Mouse (Mus musculus): ENCODE measurements around the gene Arrdc2. TPM values are rescaled to one million over a fixed set of nuclear protein-coding genes. Genes with fewer than 3 reads are reported as not detected.
A peak's percentile ranks its signal among the peaks of the same experiment; 100 is the strongest.

Gene Arrdc2
- polyA plus RNA-seq, 1 experiment from 2014 or later = 5.8 TPM

DNA sequence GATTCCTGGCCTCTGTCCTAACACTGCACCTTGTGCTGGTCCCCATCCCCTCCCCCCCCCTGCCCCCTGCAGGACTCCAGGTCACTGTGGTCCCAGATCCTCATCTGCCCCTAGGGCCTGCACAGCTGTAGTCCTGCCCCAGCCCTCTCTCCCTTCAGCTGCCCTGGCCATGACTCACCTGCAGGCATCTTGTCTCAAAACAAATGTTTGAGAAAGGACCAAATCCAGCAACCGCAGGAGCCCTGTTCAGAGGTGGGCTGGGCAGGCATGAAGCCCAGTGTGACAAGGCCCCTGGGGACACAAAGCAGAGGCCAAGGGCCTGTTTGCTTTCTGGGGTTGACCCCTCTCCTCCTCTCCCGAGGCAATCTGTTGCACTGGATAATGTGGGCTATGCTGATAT lies 38.7 kb upstream of the Arrdc2 start:
- no peaks in the 10 kb centered on the region for H3K36me3 ChIP-seq (ENCODE audit: control insufficient read depth, insufficient read depth, low read length)
- H3K4me2 ChIP-seq (replicated peaks; ENCODE audit: low read depth, low read length) = no peak overlapping the region
- 42% methylated on average over 2 of the region's 2 CpGs for WGBS
- no peaks in the 10 kb centered on the region for H3K27me3 ChIP-seq (ENCODE audit: control insufficient read depth, insufficient read depth, low read length)
- no peak overlapping the region for H3K4me3 ChIP-seq (ENCODE audit: low read depth, low read length)
- ATAC-seq (ENCODE audit: insufficient number of reproducible peaks, insufficient read depth, low FRiP score, low read depth) = peak; percentile 29; the same call in 1 of the 2 replicates
- no peak overlapping the region for H3K9ac ChIP-seq (replicated peaks; ENCODE audit: low read depth, low read length)
- H3K4me1 ChIP-seq (ENCODE audit: control insufficient read depth, insufficient read depth, low read length) = no peaks in the 10 kb centered on the region
- no peak overlapping the region for H3K27ac ChIP-seq (ENCODE audit: low read length)
- H3K9me3 ChIP-seq (ENCODE audit: control insufficient read depth, low read depth, low read length) = no peaks in the 10 kb centered on the region

DNA sequence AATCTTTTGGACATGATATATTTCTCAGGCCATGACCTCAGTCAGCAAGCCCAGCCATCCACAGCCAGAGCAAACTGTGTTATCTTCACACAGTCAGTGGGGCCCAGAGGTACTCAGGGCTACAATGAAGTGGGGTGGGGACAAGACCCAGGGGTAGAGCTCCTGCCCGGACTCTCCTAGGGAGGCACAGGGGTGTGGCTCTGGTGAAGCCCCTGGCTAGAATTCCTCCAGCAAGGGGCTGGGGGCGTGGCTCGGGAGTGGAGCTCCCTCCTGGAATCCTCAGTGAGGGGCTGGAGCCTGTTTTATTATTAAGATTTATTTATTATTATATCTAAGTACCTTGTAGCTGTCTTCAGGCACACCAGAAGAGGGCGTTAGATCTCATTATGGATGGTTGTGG lies 36.9 kb upstream of the Arrdc2 start:
- ATAC-seq (ENCODE audit: insufficient number of reproducible peaks, insufficient read depth, low FRiP score, low read depth) = 0 out of 2 replicates have a peak, but pooled peaks have one; percentile 25

DNA sequence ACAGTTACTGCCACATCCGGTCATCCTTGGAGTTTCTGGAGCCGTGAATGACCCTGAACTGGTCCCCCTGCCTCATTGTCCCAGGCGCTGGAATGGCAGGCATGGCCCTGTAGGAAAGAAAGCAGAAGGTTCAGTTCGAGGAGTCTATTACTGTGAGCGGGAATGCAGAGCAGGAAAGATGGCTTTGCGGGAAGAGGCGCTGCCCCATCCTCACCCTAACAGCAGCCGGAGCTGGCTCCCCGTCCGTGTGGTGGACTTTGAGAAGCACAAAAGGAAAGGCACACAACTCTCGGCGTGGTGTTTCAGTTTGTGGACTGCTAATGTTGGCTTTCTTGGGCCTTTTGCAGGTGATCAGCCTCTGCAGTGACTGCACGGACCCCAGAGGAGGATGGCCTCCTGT lies 34.9 kb upstream of the Arrdc2 start:
- no peak for ATAC-seq (ENCODE audit: insufficient number of reproducible peaks, insufficient read depth, low FRiP score, low read depth)
- no peaks in the 10 kb centered on the region for H3K36me3 ChIP-seq (ENCODE audit: control insufficient read depth, insufficient read depth, low read length)
- WGBS = 91% methylated on average over 13 of the region's 13 CpGs
- H3K4me1 ChIP-seq (ENCODE audit: control insufficient read depth, insufficient read depth, low read length) = peaks cover 4% of the 10 kb centered on the region; the same call in 1 of the 2 replicates
- H3K27me3 ChIP-seq (ENCODE audit: control insufficient read depth, insufficient read depth, low read length) = no peaks in the 10 kb centered on the region
- H3K27ac ChIP-seq (ENCODE audit: low read length) = no peak overlapping the region
- H3K4me3 ChIP-seq (ENCODE audit: low read depth, low read length) = no peak overlapping the region
- no peak overlapping the region for H3K4me2 ChIP-seq (replicated peaks; ENCODE audit: low read depth, low read length)
- no peaks in the 10 kb centered on the region for H3K9me3 ChIP-seq (ENCODE audit: control insufficient read depth, low read depth, low read length)
- no peak overlapping the region for H3K9ac ChIP-seq (replicated peaks; ENCODE audit: low read depth, low read length)

More for the DNA sequence above, 36.9 kb upstream of the Arrdc2 start:
- H3K4me1 ChIP-seq (ENCODE audit: control insufficient read depth, insufficient read depth, low read length) = peaks cover 4% of the 10 kb centered on the region; the same call in 1 of the 2 replicates
- no peaks in the 10 kb centered on the region for H3K36me3 ChIP-seq (ENCODE audit: control insufficient read depth, insufficient read depth, low read length)
- H3K4me2 ChIP-seq (replicated peaks; ENCODE audit: low read depth, low read length) = no peak overlapping the region
- H3K9me3 ChIP-seq (ENCODE audit: control insufficient read depth, low read depth, low read length) = no peaks in the 10 kb centered on the region
- H3K4me3 ChIP-seq (ENCODE audit: low read depth, low read length) = no peak overlapping the region
- WGBS = 49% methylated on average over 4 of the region's 4 CpGs
- H3K27ac ChIP-seq (ENCODE audit: low read length) = no peak overlapping the region
- H3K9ac ChIP-seq (replicated peaks; ENCODE audit: low read depth, low read length) = no peak overlapping the region
- no peaks in the 10 kb centered on the region for H3K27me3 ChIP-seq (ENCODE audit: control insufficient read depth, insufficient read depth, low read length)

DNA sequence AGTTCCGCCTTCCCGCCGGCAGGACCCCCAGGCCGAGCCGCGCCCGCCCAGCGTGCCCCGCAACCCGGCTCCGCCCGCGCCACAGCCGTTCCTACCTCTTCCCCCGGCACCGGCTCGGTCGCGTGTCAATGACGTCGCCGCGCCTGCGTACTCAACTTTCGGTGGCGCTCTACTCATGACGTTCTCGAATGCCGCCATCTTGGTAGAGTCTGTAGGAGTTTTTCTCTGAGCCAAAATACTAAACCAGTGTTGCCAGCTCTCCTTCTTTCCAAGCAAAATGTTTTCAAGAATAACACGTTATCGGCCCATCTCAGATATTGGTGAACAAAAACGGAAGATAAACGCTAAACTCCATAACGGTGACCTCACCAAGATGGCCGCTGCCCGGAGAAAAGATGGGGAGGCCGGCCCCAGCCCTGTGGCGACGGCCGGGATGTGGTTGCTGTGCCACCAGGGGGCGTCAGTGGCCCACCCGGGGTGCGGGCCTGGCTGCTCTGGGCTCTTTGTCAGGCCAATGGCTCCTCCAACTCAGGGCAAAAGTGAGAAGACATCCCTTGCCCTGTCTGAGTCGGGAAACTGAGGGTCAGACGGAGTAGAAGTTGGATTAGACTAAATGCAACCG lies 34.0 kb upstream of the Arrdc2 start, which contains the start of gene Ccdc124:
TSS of gene Ccdc124 (minus strand) at position 572 of the 622 bp plus-strand sequence.
- Histone ChIP-seq H3K4me3 (ENCODE audit: low read depth, low read length) (peak within 1 kb of the TSS; percentile 80), H3K27ac (ENCODE audit: low read length) (peak within 1 kb of the TSS; percentile 81), H3K27me3 (ENCODE audit: control insufficient read depth, insufficient read depth, low read length) (no peaks in the 10 kb centered on the region), H3K4me2 (replicated peaks; ENCODE audit: low read depth, low read length) (peak within 1 kb of the TSS; percentile 88), H3K4me1 (ENCODE audit: control insufficient read depth, insufficient read depth, low read length) (peaks cover 11% of the 10 kb centered on the region), H3K9ac (replicated peaks; ENCODE audit: low read depth, low read length) (peak within 1 kb of the TSS; percentile 72), H3K36me3 (ENCODE audit: control insufficient read depth, insufficient read depth, low read length) (no peaks in the 10 kb centered on the region), H3K9me3 (ENCODE audit: control insufficient read depth, low read depth, low read length) (no peaks in the 10 kb centered on the region)
- ATAC-seq (ENCODE audit: insufficient number of reproducible peaks, insufficient read depth, low FRiP score, low read depth) = peak; percentile 88
- WGBS = 1% methylated on average over 46 of the region's 46 CpGs

DNA sequence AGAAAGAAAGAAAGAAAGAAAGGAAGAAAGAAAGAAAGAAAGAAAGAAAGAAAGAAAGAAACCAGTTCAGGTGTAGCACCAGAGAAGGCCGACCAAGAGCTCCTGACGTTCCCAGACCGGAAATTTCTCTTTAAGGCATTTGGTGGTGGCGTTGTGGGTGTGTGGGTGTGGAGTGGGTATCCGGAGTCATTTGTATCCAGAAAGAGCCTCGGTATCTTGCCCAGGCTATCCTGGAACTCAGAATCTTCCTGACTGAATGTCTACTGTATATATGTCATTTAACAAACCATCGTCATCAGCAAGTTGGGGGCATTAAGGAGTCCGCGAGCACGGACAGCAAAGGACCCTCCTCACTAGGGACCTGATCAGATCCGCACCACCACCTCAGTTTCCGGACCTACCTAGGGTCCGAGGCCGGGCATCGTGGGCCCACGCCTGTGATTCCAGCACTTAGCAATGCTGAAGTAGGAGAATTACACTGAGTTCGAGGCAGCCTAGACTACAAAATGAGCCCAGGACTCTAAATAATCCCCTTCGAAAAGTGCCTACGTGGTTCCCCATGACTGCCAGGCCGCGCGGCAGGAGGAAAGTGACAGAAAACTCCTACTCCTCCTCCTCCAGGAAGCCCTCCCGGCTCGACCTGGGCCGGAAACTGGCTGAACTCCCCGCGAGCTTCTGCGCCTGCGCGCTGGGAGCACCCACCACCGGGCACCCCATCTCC lies 33.3 kb upstream of the Arrdc2 start:
- peak overlapping the region; percentile 72 for H3K9ac ChIP-seq (replicated peaks; ENCODE audit: low read depth, low read length)
- H3K4me2 ChIP-seq (replicated peaks; ENCODE audit: low read depth, low read length) = peak overlapping the region; percentile 88
- H3K9me3 ChIP-seq (ENCODE audit: control insufficient read depth, low read depth, low read length) = no peaks in the 10 kb centered on the region
- no peaks in the 10 kb centered on the region for H3K27me3 ChIP-seq (ENCODE audit: control insufficient read depth, insufficient read depth, low read length)
- peak overlapping the region; percentile 80 for H3K4me3 ChIP-seq (ENCODE audit: low read depth, low read length)
- peaks cover 15% of the 10 kb centered on the region for H3K4me1 ChIP-seq (ENCODE audit: control insufficient read depth, insufficient read depth, low read length)
- 0 out of 2 replicates have a peak, but pooled peaks cover 2% of the 10 kb centered on the region for H3K36me3 ChIP-seq (ENCODE audit: control insufficient read depth, insufficient read depth, low read length)
- H3K27ac ChIP-seq (ENCODE audit: low read length) = peak overlapping the region; percentile 81
- 4% methylated on average over 31 of the region's 31 CpGs for WGBS
- ATAC-seq (ENCODE audit: insufficient number of reproducible peaks, insufficient read depth, low FRiP score, low read depth) = no peak

DNA sequence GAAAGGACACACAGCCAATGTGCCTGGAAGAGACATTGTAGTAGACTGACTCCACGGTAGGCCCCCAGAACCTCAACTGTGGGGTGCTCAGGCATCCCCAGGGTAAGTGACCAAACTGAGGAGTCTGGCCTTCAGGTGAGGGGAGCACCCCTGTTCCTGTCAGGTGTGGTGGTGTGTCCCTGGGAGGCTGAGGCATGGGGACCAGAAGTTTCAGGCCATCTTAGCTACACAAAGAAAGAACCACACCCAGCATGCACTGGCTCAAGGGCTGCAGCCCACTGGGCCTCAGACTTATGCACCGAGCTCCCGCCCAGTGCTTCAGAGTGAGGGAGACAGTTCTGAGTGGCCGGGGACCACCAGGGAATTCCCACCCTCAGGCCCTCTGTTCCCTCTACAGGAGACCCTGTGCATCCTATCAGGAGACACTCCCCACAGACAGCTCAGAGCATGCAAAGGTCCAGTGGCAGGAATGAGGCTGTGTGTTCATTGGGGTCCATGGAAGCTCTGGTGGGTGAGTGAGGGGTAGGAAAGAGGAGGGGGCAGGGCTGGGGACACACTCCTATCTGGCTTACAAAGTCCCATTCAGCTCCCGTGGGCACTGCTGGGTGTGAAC lies 31.8 kb upstream of the Arrdc2 start:
- no peak overlapping the region for H3K4me2 ChIP-seq (replicated peaks; ENCODE audit: low read depth, low read length)
- WGBS = 85% methylated on average over 5 of the region's 5 CpGs
- no peak overlapping the region for H3K9ac ChIP-seq (replicated peaks; ENCODE audit: low read depth, low read length)

DNA sequence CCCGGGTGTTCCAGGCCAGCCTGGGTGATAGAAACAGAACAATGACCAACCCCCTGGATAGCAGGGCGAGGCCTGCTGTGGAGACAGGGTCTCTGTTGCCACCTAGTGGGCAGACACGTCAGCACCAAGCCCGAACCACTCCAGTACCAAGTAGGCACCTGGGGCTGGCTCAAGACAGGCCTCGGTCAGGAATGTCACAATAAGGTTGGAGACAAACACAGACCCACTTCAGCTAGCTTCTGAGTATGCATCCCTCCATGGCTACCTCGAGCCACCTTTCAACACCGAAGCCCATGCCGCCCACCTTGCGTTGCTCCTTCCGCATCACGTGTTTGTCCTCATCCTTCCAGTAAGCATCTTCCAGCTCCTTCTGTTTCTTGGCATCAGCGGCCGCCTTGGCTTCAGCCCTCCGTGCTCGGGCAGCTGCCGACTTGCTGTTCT lies 30.1 kb upstream of the Arrdc2 start:
- H3K4me1 ChIP-seq (ENCODE audit: control insufficient read depth, insufficient read depth, low read length) = peaks cover 28% of the 10 kb centered on the region
- no peak overlapping the region for H3K4me3 ChIP-seq (ENCODE audit: low read depth, low read length)
- no peak overlapping the region for H3K4me2 ChIP-seq (replicated peaks; ENCODE audit: low read depth, low read length)
- H3K27me3 ChIP-seq (ENCODE audit: control insufficient read depth, insufficient read depth, low read length) = no peaks in the 10 kb centered on the region
- H3K9ac ChIP-seq (replicated peaks; ENCODE audit: low read depth, low read length) = no peak overlapping the region
- no peaks in the 10 kb centered on the region for H3K9me3 ChIP-seq (ENCODE audit: control insufficient read depth, low read depth, low read length)
- 0 out of 2 replicates have a peak, but pooled peaks cover 2% of the 10 kb centered on the region for H3K36me3 ChIP-seq (ENCODE audit: control insufficient read depth, insufficient read depth, low read length)
- ATAC-seq (ENCODE audit: insufficient number of reproducible peaks, insufficient read depth, low FRiP score, low read depth) = 0 out of 2 replicates have a peak, but pooled peaks have one; percentile 11
- 51% methylated on average over 16 of the region's 16 CpGs for WGBS
- H3K27ac ChIP-seq (ENCODE audit: low read length) = no peak overlapping the region

More for the DNA sequence above, 31.8 kb upstream of the Arrdc2 start:
- no peak overlapping the region for H3K4me3 ChIP-seq (ENCODE audit: low read depth, low read length)
- no peaks in the 10 kb centered on the region for H3K27me3 ChIP-seq (ENCODE audit: control insufficient read depth, insufficient read depth, low read length)
- H3K4me1 ChIP-seq (ENCODE audit: control insufficient read depth, insufficient read depth, low read length) = peaks cover 19% of the 10 kb centered on the region
- 0 out of 2 replicates have a peak, but pooled peaks cover 2% of the 10 kb centered on the region for H3K36me3 ChIP-seq (ENCODE audit: control insufficient read depth, insufficient read depth, low read length)
- no peak overlapping the region for H3K27ac ChIP-seq (ENCODE audit: low read length)
- no peaks in the 10 kb centered on the region for H3K9me3 ChIP-seq (ENCODE audit: control insufficient read depth, low read depth, low read length)
- ATAC-seq (ENCODE audit: insufficient number of reproducible peaks, insufficient read depth, low FRiP score, low read depth) = no peak

DNA sequence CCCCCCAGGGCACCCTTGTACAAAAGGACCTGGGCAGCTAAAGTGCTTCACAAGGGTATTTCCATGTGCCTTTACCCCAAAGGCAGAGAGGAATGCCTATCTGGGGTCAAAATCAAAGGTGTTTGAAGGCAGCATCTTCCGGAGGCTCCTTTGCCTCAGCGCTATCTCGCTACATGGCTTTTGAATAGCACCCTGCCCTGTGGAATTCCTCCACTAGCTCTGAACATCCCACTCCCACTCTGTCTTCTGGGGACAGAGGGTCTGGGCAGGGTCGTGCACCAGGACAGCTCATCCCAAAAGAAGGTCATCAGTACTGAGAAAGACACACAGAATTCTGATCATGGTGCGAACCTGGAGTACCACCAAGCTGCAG lies 29.7 kb upstream of the Arrdc2 start:
- H3K9ac ChIP-seq (replicated peaks; ENCODE audit: low read depth, low read length) = no peak overlapping the region
- no peak for ATAC-seq (ENCODE audit: insufficient number of reproducible peaks, insufficient read depth, low FRiP score, low read depth)
- no peaks in the 10 kb centered on the region for H3K9me3 ChIP-seq (ENCODE audit: control insufficient read depth, low read depth, low read length)
- H3K4me2 ChIP-seq (replicated peaks; ENCODE audit: low read depth, low read length) = peak overlapping the region; percentile 36; the same call in 1 of the 2 replicates
- H3K27me3 ChIP-seq (ENCODE audit: control insufficient read depth, insufficient read depth, low read length) = no peaks in the 10 kb centered on the region
- peaks cover 32% of the 10 kb centered on the region for H3K4me1 ChIP-seq (ENCODE audit: control insufficient read depth, insufficient read depth, low read length)
- H3K4me3 ChIP-seq (ENCODE audit: low read depth, low read length) = 0 out of 2 replicates have a peak overlapping the region, but pooled peaks have one; percentile 16
- H3K36me3 ChIP-seq (ENCODE audit: control insufficient read depth, insufficient read depth, low read length) = 0 out of 2 replicates have a peak, but pooled peaks cover 2% of the 10 kb centered on the region
- no peak overlapping the region for H3K27ac ChIP-seq (ENCODE audit: low read length)
- WGBS = 39% methylated on average over 5 of the region's 5 CpGs
